In genomic region chr7:82029666-82030065, GRCm38 (mm10) we compare ENCODE assay signal across 14 mouse cellular contexts. TPM values are rescaled to one million over a fixed set of nuclear protein-coding genes. Genes with fewer than 3 reads are reported as not detected.
DNase-seq lines count a peak whose midpoint lies in the region; ATAC-seq lines count a peak whose summit lies in the region.
"Had no signal": no experiment of that assay in that cellular context is flagged by ENCODE, and none has a peak within 500 bp of the region (broad histone marks: within the 10 kb centered on the region; RNA-seq: fewer than 3 reads in every experiment).

No protein-coding gene starts in this region.

- no peak for ATAC-seq in hindbrain, embryonic 11.5 days (ENCODE audit: low FRiP score)
- ATAC-seq in monocyte, adult 5-6 weeks (replicated peaks; ENCODE audit: insufficient number of reproducible peaks, low FRiP score, low TSS enrichment, poor library complexity, severe bottlenecking): peak; percentile 40; the same call in 1 of the 2 replicates

- H3K9me3 ChIP-seq in hindbrain, embryonic 10.5 days: no peaks in the 10 kb centered on the region
- H3K9me3 ChIP-seq in hindbrain, embryonic 11.5 days (ENCODE audit: control insufficient read depth, low read length): no peaks in the 10 kb centered on the region
- H3K9me3 ChIP-seq: G1E; limb, embryonic 12.5 days had no signal

- H3K27ac ChIP-seq in hindbrain, embryonic 10.5 days: no peak overlapping the region
- no peak overlapping the region for H3K27ac ChIP-seq in hindbrain, embryonic 11.5 days (ENCODE audit: low read depth, low read length)
- H3K27ac ChIP-seq: limb, embryonic 12.5 days had no signal

- peaks cover 9% of the 10 kb centered on the region for H3K4me1 ChIP-seq in hindbrain, embryonic 10.5 days (replicated peaks)
- no peaks in the 10 kb centered on the region for H3K4me1 ChIP-seq in hindbrain, embryonic 11.5 days (replicated peaks; ENCODE audit: control insufficient read depth, insufficient read depth, low read length)

- no peaks in the 10 kb centered on the region for H3K36me3 ChIP-seq in hindbrain, embryonic 10.5 days
- H3K36me3 ChIP-seq in hindbrain, embryonic 11.5 days (ENCODE audit: control insufficient read depth, insufficient read depth, low read length): no peaks in the 10 kb centered on the region
- H3K36me3 ChIP-seq: G1E; limb, embryonic 12.5 days had no signal

- DNase-seq in hindbrain, embryonic 10.5 days (ENCODE audit: low spot score): peak; percentile 36
- DNase-seq in hindbrain, embryonic 11.5 days (ENCODE audit: low spot score): no peak
- peak; percentile 81 for DNase-seq in NIH3T3 (ENCODE audit: low read depth)
- peak; percentile 17 for DNase-seq in forelimb bud, embryonic 11.5 days (ENCODE audit: low read depth, low spot score)
- DNase-seq in gastrocnemius, postnatal 10 days: no peak
- DNase-seq in left cerebral cortex, adult 18-20 months (ENCODE audit: low spot score in 2 of 2): no peak
- DNase-seq in cerebellum, postnatal 36 days: no peak
- DNase-seq: cerebellum, adult 11-12 months; thymus, adult 18-20 months had no signal

- WGBS in hindbrain, embryonic 10.5 days: 52% methylated on average over 9 of the region's 9 CpGs
- 63% methylated on average over 9 of the region's 9 CpGs for WGBS in hindbrain, embryonic 11.5 days

- H3K9ac ChIP-seq in hindbrain, embryonic 11.5 days (ENCODE audit: low read depth, low read length): no peak overlapping the region
- H3K9ac ChIP-seq: limb, embryonic 12.5 days had no signal

- H3K4me2 ChIP-seq in hindbrain, embryonic 11.5 days (replicated peaks; ENCODE audit: low read depth, low read length): no peak overlapping the region
- H3K4me2 ChIP-seq: limb, embryonic 12.5 days had no signal

- no peak overlapping the region for H3K4me3 ChIP-seq in hindbrain, embryonic 10.5 days
- no peak overlapping the region for H3K4me3 ChIP-seq in hindbrain, embryonic 11.5 days (ENCODE audit: low read depth, low read length)
- H3K4me3 ChIP-seq: limb, embryonic 12.5 days; myocyte had no signal

- H3K27me3 ChIP-seq in hindbrain, embryonic 10.5 days (ENCODE audit: insufficient read depth, poor library complexity, severe bottlenecking): no peaks in the 10 kb centered on the region
- no peaks in the 10 kb centered on the region for H3K27me3 ChIP-seq in hindbrain, embryonic 11.5 days (ENCODE audit: control insufficient read depth, insufficient read depth, low read length)
- H3K27me3 ChIP-seq: limb, embryonic 12.5 days had no signal

RNA-seq across cellular contexts. Expression of gene Bnc1, which starts 37.6 kb away (rescaled TPM):
- 0.93 and 0.95 TPM in 2 replicates for polyA plus RNA-seq in hindbrain, embryonic 10.5 days (2016; fragmentation: Nextera tagmentation; extraction: Ambion mirVana)
- polyA plus RNA-seq in hindbrain, embryonic 11.5 days (2014; fragmentation: Nextera tagmentation; extraction: Ambion mirVana): 0.59 and 0.81 TPM in 2 replicates
- not detected in 3 replicates for total RNA-seq in monocyte, adult 5-6 weeks (2017)
- total RNA-seq in gastrocnemius, postnatal 10 days (2021): not detected
- not detected for total RNA-seq in left cerebral cortex, adult 18-20 months (2021)
- total RNA-seq: gastrocnemius, adult 18-20 months had no signal
- polyA plus RNA-seq: G1E had no signal

Comparison
In these comparisons a context has a peak if more than half of its experiments do, and no peak if none do; other contexts are left out.
1. DNase-seq: peak in hindbrain, embryonic 10.5 days (single experiment), NIH3T3 (single experiment) and forelimb bud, embryonic 11.5 days (single experiment); none in hindbrain, embryonic 11.5 days (single experiment), gastrocnemius, postnatal 10 days (single experiment), left cerebral cortex, adult 18-20 months (0 of 2) and cerebellum, postnatal 36 days (0 of 2).